Mouse (Mus musculus) heart, adult 11 months (tissue): ENCODE measurements at regions not wholly inside any gene's neighbourhood (a gene's known extent, or its start where the extent isn't known, plus 50 kb on each side); places are given as distances from the start of the nearest gene placed in this dataset.

Source experiments
- DNase-seq: peaks from one replicate; pipeline ENCODE4 v3.0.0; 2022

DNA sequence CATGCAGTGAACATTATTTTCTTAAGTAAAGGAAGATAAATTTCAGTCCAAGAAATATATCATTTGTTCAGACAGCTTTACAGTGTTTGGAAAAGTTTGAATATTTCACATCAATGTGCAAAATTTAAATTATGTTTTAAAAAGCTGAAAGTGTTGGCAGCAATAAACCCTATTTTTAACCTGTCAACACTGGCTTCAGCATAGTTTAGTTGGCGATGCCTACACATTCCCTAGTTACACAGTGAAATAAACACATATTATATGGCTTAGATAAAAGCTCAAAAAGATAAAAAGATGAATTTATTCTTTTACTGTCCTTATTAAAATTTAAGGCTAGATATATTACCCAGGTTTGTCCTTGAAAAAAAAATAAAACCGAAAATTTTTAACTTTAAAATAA is 471.8 kb upstream of the Ncam2 start:
- no peak for DNase-seq

DNA sequence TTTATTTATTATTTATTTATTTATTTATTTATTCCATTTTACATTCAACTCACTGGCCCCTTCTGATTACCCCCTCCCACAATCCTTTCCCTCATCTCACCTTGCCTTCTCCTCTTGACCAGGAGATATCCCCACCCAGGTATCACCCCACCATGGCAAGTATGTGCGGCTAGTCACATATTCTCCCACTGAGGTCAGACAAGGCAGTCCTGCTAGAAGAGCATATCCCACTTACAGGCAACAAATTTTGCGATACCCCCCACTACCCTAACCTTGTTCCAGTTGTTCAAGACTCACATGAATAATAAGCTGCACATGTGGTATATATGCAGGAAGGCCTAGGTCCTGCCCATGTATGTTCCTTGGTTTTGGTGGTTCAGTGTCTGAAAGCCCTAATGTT is 427.2 kb upstream of the Ncam2 start:
- peak; percentile 64 for DNase-seq

DNA sequence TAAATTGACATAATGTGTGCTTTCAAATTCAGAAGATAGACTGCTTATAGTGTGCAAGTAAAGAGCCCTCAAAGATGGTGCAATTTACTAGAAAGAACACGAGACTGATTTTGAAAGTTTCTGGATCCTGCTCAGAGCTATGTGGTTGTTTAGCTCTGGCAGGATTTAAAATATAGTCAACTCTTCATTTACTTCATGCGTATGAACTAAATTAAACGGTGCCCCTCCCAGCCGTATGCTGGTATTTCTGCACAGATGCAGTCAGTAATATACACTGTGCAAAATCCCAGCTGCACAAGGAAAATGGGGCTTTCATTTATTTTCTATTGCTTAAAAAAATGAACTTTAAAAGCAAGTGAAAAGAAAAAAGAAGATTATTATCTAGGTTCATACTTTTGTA is 383.4 kb upstream of the Ncam2 start:
- no peak for DNase-seq

DNA sequence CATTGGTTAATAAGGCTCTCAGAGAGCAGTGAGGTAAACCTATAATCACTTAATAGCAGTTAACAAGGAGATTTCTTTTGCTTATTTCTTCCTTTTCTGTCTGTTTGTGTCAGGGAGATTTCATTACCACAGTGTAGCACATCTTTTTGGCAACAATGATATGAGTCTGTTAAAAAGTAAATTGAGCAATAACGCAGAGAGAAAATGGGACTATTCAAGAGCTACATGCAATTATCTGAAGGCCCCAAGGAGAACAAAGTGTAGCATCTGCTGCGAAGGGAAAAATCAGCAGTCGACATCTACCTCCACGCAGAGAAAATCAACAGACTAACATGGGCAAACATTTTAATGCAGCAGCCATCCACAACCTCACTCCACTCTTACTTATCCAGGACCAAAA is 366.0 kb upstream of the Ncam2 start:
- DNase-seq: no peak
